Mouse (Mus musculus): Measurements from ENCODE around the gene Cep57l1. TPM values are rescaled to one million over a fixed set of nuclear protein-coding genes. Genes with fewer than 3 reads are reported as not detected.

The Cep57l1 gene
- polyA plus RNA-seq, 1 experiment from 2014 or later = 17.5 TPM

DNA sequence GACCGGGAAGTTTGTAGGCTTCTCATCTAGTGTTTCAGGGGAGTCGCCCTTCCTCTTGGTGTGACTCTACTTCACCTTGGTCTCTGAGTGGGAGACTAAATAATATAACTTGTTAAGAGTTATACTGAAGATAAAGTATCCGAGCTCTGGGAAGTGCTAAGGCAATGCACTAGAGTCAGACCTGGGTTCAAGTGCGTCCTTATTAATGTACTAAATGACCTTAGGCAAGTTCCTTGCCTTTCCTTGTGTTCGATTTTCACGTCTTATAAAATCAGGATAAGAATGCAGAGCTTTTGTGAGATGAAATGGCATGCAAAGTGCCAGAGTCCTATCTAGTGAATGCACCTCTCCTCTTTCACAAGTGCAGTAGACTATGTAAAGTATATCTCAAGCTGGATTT lies 2.9 kb upstream of the Cep57l1 start:
- H3K27ac ChIP-seq = no peak overlapping the region
- H3K4me3 ChIP-seq = peak overlapping the region; percentile 10; the same call in 1 of the 2 replicates
- no peak for ATAC-seq (ENCODE audit: low FRiP score, low read depth)
- no peaks in the 10 kb centered on the region for H3K36me3 ChIP-seq
- H3K27me3 ChIP-seq (replicated peaks) = no peaks in the 10 kb centered on the region
- no peaks in the 10 kb centered on the region for H3K9me3 ChIP-seq
- H3K9ac ChIP-seq = no peak overlapping the region
- 77% methylated on average over 6 of the region's 6 CpGs for WGBS
- H3K4me2 ChIP-seq (replicated peaks) = peak overlapping the region; percentile 77
- peaks cover 30% of the 10 kb centered on the region for H3K4me1 ChIP-seq

DNA sequence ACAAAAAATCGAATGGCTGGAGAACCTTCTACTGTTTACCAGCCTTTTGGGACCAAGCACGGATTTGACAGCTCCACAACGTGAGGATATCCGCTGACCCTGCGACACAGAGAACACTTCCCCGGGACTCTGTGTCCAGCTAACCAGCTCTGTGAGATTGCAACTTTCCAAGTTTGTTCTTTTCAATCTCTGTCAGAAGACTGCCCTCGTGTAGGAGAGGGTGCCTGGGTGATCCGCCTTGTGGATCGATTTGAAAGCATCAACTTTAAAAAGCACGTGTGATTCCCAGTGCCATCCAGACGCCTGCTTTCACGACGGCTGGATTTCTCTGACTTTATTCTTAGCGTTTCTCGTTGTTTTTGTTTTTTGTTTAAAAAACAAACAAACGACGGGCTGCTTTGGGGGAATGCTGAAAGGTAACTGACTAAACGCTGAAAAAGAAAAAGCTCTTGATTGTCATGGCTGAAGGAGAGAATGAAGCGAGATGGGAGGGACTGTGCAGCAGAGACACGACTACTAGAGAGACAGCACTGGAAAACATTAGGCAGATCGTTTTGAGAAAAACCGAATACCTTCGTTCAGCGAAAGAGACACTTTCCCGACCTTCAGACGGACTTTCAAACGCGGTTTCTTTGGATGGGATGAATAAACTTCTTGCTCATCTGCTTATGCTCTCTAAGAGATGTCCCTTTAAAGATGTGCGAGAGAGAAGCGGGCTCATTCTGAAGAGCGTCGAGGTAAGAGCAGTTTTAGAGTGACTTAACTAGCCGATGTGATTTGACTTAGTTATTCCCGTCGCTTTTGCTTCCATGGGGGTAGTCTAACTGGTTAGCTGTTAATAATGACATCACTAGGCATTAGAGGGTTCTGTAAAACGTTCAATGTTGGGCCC lies 1.1 kb upstream of the Cep57l1 start:
- peak overlapping the region; percentile 77 for H3K4me2 ChIP-seq (replicated peaks)
- H3K4me1 ChIP-seq = peaks cover 30% of the 10 kb centered on the region
- no peaks in the 10 kb centered on the region for H3K27me3 ChIP-seq (replicated peaks)
- H3K36me3 ChIP-seq = no peaks in the 10 kb centered on the region
- no peak; the same call in none of the 2 replicates for ATAC-seq (ENCODE audit: low FRiP score, low read depth)
- peak overlapping the region; percentile 82 for H3K4me3 ChIP-seq
- H3K9me3 ChIP-seq = no peaks in the 10 kb centered on the region
- peak overlapping the region; percentile 74 for H3K9ac ChIP-seq
- under 1% methylated on average over 36 of the region's 36 CpGs for WGBS
- peak overlapping the region; percentile 84; the same call in 1 of the 2 replicates for H3K27ac ChIP-seq

DNA sequence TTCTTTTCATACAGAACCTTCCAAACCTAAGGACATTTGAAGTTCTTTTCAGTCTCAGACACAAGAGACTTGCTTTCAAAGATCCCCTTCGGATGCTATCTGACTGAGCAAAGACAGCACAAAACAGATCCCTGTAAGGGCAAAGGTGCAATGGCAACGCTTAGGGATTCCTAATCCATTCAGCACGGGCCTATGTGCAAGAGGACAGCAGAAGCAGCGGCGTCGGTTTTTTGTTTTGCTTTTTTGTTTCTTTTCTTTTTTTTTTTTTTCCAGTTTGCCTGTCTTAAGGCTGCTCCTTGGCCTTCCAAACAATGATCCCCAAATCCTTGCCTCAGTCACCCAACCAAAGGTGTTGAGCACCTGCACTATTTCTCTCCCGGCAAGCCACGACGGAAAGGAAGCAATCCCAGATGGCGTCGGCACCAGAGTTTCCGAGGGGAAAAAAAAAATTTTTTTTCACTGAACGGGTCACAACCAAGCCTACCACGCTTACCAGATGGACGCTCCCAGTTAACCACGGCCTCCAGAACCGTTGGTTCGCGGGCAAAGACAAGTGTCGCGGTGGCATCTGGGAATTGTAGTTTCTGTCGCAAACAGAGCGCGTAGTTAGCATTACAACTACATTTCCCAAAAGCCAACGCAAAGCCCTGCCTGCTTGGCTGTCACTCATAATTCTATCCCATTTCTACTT lies 446 bp downstream of the Cep57l1 start:
- 4% methylated on average over 25 of the region's 25 CpGs for WGBS
- Histone ChIP-seq H3K4me3 (peak overlapping the region; percentile 82), H3K27me3 (replicated peaks) (no peaks in the 10 kb centered on the region), H3K27ac (peak overlapping the region; percentile 84; the same call in 1 of the 2 replicates), H3K9me3 (no peaks in the 10 kb centered on the region), H3K4me2 (replicated peaks) (peak overlapping the region; percentile 77), H3K36me3 (no peaks in the 10 kb centered on the region), H3K4me1 (peaks cover 27% of the 10 kb centered on the region), H3K9ac (peak overlapping the region; percentile 74; the same call in 1 of the 2 replicates)
- peak; percentile 84 for ATAC-seq (ENCODE audit: low FRiP score, low read depth)

DNA sequence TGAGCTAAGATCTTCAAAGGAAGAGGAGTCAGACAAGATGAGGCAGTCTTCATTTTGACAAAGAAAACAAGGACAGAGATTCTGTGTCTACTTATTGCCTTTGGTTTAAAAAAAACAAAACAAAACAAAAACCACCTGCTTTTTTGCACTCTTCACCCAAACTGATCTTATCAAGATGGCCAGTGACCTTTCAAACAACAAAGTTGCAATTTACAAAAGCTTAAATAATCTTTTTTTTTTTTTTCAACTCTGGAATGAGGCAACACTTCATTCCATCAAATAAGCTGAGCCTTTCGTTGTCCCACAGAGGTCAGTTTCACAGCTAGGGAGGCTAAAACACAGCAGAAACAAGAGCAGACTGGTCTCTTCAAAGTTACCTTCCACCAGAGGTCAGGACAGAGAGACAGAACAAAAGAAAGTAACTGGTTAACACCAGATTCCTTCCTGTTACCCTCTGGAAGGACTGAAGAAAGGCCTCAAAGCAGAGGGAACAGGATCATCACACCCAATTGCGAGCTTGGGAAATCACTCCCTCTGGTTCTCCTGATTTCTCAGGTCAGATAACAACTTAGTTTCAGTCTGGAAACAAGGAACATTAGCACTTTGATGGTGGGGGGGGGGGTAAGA lies 3.8 kb downstream of the Cep57l1 start:
- Histone ChIP-seq H3K27me3 (replicated peaks) (no peaks in the 10 kb centered on the region), H3K4me2 (replicated peaks) (no peak overlapping the region), H3K4me1 (no peaks in the 10 kb centered on the region), H3K36me3 (peaks cover 23% of the 10 kb centered on the region), H3K9ac (no peak overlapping the region), H3K27ac (no peak overlapping the region), H3K9me3 (peaks cover 24% of the 10 kb centered on the region; the same call in 1 of the 2 replicates), H3K4me3 (no peak overlapping the region)
- no peak for ATAC-seq (ENCODE audit: low FRiP score, low read depth)
- WGBS = 90% methylated on average over 2 of the region's 2 CpGs

DNA sequence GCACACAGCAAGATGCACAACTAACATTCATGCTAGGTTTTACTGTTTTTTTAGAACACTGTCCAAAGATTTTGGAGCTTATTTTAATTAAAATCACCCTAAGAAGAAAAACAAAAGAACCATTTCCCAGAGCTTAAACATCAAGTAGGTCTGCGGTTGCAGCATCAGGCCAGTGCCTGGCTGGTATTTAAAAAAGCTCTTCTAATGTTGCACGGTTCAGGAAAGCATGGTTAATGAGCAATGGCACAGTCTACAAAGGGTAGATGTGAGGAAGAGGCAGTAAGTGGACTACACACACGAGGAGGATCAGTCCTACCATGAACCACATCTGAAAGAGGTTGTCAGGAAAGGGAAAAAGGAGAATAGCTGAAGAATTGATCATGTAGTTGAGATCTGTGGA lies 5.0 kb downstream of the Cep57l1 start:
- H3K4me3 ChIP-seq = no peak overlapping the region
- ATAC-seq (ENCODE audit: low FRiP score, low read depth) = no peak
- WGBS = 90% methylated on average over 3 of the region's 3 CpGs
- peaks cover 30% of the 10 kb centered on the region; the same call in 1 of the 2 replicates for H3K9me3 ChIP-seq
- no peaks in the 10 kb centered on the region for H3K4me1 ChIP-seq
- H3K27ac ChIP-seq = no peak overlapping the region
- no peak overlapping the region for H3K4me2 ChIP-seq (replicated peaks)
- H3K9ac ChIP-seq = no peak overlapping the region
- no peaks in the 10 kb centered on the region for H3K27me3 ChIP-seq (replicated peaks)
- H3K36me3 ChIP-seq = peaks cover 34% of the 10 kb centered on the region

DNA sequence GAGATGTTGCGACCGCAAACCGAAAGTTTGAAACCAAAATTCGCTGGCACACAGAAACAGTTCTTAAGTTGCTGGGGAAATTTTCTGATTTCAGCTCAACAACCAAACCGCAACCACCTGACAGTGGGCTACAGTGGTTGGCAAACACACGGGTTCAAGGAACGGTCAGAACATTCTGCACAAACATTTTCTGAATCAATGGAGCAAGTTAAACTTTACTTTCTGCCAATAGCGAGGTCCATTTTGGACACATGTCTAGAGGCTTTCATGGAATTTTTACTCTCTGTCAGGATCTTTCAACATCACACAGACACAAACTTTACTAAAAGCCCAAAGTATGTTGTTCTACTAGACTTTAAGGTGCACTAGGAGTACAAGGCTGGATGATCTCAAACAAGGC lies 6.2 kb downstream of the Cep57l1 start:
- Histone ChIP-seq H3K4me3 (no peak overlapping the region), H3K4me1 (no peaks in the 10 kb centered on the region), H3K4me2 (replicated peaks) (no peak overlapping the region), H3K9me3 (peaks cover 36% of the 10 kb centered on the region; the same call in 1 of the 2 replicates), H3K27ac (no peak overlapping the region), H3K36me3 (peaks cover 44% of the 10 kb centered on the region), H3K27me3 (replicated peaks) (no peaks in the 10 kb centered on the region), H3K9ac (no peak overlapping the region)
- WGBS = 96% methylated on average over 8 of the region's 8 CpGs
- ATAC-seq (ENCODE audit: low FRiP score, low read depth) = no peak

DNA sequence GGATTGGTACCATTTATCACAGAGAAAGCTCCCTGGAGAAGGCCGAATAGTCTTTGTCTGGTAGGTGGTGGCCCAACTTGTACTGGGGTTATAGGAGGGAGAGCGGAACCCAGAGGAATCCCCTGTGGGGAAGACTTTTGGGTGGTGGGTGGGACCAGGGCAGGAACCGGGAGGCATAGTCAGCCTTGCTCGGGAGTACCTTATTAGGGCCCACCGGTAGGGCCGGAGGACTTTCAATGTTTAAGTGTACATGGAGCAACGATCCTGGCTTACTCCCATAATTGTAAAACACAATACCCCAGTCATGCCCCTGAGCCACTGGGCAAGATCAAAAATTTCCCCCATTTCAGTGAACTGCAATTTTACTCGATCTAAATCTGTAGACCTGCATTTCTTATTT lies 12.4 kb downstream of the Cep57l1 start:
- Histone ChIP-seq H3K4me3 (no peak overlapping the region), H3K9ac (no peak overlapping the region), H3K27me3 (replicated peaks) (no peaks in the 10 kb centered on the region), H3K4me1 (no peaks in the 10 kb centered on the region), H3K9me3 (peaks cover 49% of the 10 kb centered on the region), H3K4me2 (replicated peaks) (no peak overlapping the region), H3K27ac (no peak overlapping the region), H3K36me3 (peaks cover 53% of the 10 kb centered on the region)
- ATAC-seq (ENCODE audit: low FRiP score, low read depth) = no peak
- WGBS = 96% methylated on average over 8 of the region's 8 CpGs

DNA sequence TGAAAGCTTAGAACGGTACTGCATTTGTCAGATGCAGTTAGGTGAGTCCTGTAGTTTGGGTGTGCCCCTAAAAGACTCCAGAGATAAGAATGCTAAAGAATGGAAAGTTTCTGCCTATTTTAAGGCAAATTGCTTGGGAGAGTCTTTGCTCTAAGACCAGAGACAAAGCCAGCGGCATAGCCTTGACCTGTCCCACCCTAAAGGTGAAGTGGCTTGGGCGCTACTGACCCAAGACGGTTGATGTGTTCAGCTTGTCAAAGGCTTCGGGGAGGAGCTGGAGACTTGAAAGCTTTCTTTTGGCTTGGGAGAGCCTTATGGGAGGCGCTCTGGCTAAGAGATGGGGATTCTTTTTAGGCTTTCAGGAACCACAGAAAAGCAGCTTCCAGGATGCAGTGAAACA lies 17.3 kb downstream of the Cep57l1 start:
- H3K4me2 ChIP-seq (replicated peaks) = no peak overlapping the region
- H3K4me3 ChIP-seq = no peak overlapping the region
- no peaks in the 10 kb centered on the region for H3K4me1 ChIP-seq
- H3K36me3 ChIP-seq = peaks cover 9% of the 10 kb centered on the region; the same call in 1 of the 2 replicates
- WGBS = 94% methylated on average over 6 of the region's 6 CpGs
- H3K27ac ChIP-seq = no peak overlapping the region
- H3K9ac ChIP-seq = no peak overlapping the region
- ATAC-seq (ENCODE audit: low FRiP score, low read depth) = no peak
- H3K9me3 ChIP-seq = peaks cover 17% of the 10 kb centered on the region; the same call in 1 of the 2 replicates
- H3K27me3 ChIP-seq (replicated peaks) = no peaks in the 10 kb centered on the region

DNA sequence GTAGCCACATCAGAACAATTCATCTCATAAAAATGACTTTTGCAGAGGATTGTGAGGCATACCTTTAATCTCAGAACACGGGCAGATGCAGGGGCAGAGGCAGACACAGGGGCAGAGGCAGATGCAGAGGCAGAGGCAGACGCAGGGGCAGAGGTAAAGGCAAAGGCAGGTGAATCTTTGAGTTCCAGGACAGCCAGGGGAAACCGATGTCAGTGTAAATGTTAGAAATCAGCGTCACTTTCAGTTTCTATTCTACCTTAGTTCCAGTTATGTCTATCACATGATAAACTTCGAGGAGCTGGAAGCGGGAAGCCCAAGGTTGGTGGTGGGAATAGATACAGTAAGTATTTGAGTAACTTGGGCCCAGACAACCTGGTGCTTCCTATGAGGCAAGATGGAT lies 42.4 kb downstream of the Cep57l1 start:
- Histone ChIP-seq H3K4me2 (replicated peaks) (no peak overlapping the region), H3K36me3 (no peaks in the 10 kb centered on the region), H3K4me3 (no peak overlapping the region), H3K27me3 (replicated peaks) (no peaks in the 10 kb centered on the region), H3K9ac (no peak overlapping the region), H3K27ac (no peak overlapping the region), H3K9me3 (no peaks in the 10 kb centered on the region), H3K4me1 (no peaks in the 10 kb centered on the region)
- 92% methylated on average over 6 of the region's 6 CpGs for WGBS
- ATAC-seq (ENCODE audit: low FRiP score, low read depth) = no peak

DNA sequence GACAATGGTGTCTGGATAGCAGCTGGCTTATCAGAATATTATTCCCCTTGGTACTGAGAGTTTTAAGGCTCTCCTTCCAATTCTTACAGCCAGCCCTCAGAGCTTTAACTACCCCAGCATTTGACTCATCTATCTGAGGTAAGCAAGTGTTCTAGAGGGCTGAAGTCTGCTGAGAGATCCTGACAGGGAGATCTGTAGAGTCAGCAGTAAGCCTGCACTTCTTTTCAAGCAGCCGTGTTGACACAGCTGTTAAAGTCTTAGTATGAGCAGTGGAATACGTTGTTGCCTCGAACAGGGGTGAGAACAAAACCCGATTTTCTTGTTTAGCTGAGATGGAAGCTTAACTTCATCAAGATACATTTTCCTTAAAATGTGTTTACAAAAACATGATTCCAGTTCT lies 43.4 kb downstream of the Cep57l1 start:
- no peaks in the 10 kb centered on the region for H3K9me3 ChIP-seq
- H3K36me3 ChIP-seq = no peaks in the 10 kb centered on the region
- 74% methylated on average over 4 of the region's 4 CpGs for WGBS
- no peak overlapping the region for H3K4me3 ChIP-seq
- H3K4me1 ChIP-seq = no peaks in the 10 kb centered on the region
- H3K9ac ChIP-seq = no peak overlapping the region
- no peak overlapping the region for H3K27ac ChIP-seq
- ATAC-seq (ENCODE audit: low FRiP score, low read depth) = no peak
- H3K27me3 ChIP-seq (replicated peaks) = no peaks in the 10 kb centered on the region
- H3K4me2 ChIP-seq (replicated peaks) = no peak overlapping the region

DNA sequence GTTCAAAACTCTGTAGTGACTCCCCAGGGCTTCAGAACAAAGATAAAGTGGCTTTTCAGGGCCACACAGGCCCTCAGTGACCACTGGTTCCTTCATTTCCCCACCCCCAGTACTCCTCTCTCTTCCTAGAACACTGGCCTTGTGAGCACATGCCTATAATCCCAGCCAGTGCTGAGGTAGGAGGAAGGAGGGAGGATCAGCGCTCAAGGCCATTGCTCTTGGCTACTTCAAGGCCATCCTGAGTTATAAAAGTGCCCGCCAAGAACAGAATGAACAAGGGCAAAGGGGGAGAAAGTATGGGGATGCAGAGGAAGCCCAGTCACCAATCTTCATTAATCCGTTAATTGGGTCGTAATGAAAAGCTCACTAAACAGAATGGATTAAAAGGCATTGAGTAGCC lies 44.1 kb downstream of the Cep57l1 start:
- H3K4me2 ChIP-seq (replicated peaks) = no peak overlapping the region
- no peaks in the 10 kb centered on the region for H3K4me1 ChIP-seq
- ATAC-seq (ENCODE audit: low FRiP score, low read depth) = no peak
- no peak overlapping the region for H3K9ac ChIP-seq
- no peaks in the 10 kb centered on the region for H3K36me3 ChIP-seq
- 95% methylated on average over 4 of the region's 4 CpGs for WGBS
- H3K4me3 ChIP-seq = no peak overlapping the region
- H3K27me3 ChIP-seq (replicated peaks) = no peaks in the 10 kb centered on the region
- no peaks in the 10 kb centered on the region for H3K9me3 ChIP-seq
- no peak overlapping the region for H3K27ac ChIP-seq

DNA sequence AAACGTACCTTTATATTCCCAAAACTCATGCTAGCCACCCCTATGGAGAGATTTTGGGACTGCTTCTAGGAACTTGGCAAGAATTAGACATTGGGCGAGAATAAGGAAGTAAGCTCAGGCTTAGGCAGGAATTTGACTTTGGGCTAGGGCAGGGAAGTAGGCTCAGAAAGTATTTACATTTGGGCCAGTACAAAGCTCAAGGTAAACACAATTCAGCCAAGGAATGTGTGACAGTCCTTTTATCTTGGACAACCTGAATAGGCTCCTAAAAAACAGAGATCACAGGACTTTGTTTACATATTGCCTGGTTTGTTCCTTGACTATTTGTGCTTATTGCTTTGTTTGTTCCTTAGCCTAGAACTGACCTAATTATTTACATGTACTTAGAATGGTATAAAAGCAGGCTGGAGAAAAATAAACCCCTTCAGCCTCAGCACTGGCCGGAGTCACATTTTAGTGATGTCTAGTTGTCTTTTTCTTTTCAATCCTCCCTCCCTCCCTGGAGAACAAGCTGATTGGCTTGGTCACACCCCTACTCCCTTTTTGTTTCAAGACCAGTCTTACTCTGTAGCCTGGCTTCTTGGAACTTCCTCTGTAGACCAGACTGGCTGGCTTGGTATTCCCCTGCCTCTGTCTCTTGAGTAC lies 45.8 kb downstream of the Cep57l1 start:
- Histone ChIP-seq H3K27me3 (replicated peaks) (no peaks in the 10 kb centered on the region), H3K9ac (no peak overlapping the region), H3K4me2 (replicated peaks) (no peak overlapping the region), H3K4me3 (no peak overlapping the region), H3K9me3 (no peaks in the 10 kb centered on the region), H3K27ac (no peak overlapping the region), H3K4me1 (no peaks in the 10 kb centered on the region), H3K36me3 (no peaks in the 10 kb centered on the region)
- no peak for ATAC-seq (ENCODE audit: low FRiP score, low read depth)
- WGBS = 80% methylated on average over 3 of the region's 3 CpGs

Data from neural tube, embryonic 12.5 days (tissue).